Mouse (Mus musculus) left cerebral cortex, postnatal 10 days (tissue): Measurements from ENCODE around the gene Cep104. TPM values are rescaled to one million over a fixed set of nuclear protein-coding genes. Genes with fewer than 3 reads are reported as not detected.

Experiments
- DNase-seq, 2 experiments: peaks; one replicate each; pipeline ENCODE4 v3.0.0; 2021 to 2022; ENCODE audit warnings: low spot score in 2 of 2, mixed read lengths in 1 of 2; ENCODE audit errors: extremely low spot score in 1 of 2
- intact Hi-C: fragments of 180-260 bp; cut with DNase I; formaldehyde crosslinking; loops from one replicate; pipeline ENCODE4 v1.15.1; 2025
- total RNA-seq, 2 experiments: library from RNA; stranded (reverse); gene quantifications; 2 replicates each; pipeline ENCODE4 v1.2.3; 2021

Cep104 gene
- total RNA-seq, 2 experiments from 2014 or later = 23.8 to 24.0 TPM

DNA sequence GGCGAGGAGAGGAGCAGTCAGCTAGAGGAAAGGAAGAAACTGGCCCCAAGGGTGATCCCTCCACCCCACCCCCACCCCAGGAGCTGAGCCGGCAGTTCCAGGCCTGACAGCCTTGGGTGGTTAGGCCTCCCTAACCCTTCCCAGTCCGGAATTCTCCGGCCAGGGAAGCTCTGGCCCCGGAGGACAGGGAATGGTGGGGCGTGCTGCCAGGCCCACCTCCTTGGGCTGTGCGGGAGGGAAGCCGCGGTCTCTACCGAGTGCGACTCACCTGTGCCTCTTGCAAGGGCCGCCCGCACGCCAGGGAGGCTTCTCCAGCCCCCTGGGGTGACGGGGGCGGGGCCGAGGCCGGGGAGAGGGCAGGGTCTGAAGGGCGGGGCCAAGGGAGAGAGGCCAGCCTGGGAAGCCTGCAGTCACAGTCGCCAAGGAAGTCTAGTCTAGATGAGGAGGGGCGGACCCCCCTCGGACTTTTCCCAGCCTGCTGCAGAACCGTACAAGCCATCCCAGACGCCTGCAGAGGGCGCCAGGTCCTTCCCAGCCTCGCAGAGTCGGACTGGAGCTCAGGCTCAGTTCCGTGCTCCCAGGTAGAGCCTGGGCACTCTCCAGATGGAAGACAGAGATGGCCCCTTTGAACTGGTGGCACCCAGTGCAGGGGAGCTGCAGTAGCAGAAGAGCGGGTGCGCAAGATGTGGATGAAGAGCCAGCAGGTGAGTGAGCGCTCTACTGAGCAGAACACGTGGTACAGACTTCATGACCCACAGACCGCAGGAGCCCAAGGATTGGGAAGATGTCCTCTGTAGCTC lies 50.8 kb downstream of the Cep104 start, which contains the start of gene Smim1:
Gene Smim1, minus strand, starts transcription at position 590 of the 800 bp plus-strand sequence.
- DNase-seq = peak in 1 of 2 experiments; percentile 86
- intact Hi-C loops = no loop called here

DNA sequence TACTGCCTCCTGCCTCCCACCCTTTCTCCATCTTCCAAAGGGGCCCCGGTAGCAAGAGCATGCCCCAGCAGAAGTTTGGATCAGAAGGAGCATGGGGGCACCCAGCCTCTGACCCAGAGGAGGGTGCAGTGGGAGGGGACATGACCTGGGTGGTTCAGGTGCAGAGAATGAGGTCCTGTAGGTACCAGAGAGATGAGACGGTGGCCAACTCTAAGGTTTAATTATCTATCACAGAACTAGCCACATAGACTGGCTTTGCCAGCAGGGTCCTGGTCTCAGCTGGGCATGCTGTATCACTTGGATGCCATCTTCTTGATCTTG lies 51.4 kb downstream of the Cep104 start:
- intact Hi-C loops = no loop called here
- DNase-seq = no peak

DNA sequence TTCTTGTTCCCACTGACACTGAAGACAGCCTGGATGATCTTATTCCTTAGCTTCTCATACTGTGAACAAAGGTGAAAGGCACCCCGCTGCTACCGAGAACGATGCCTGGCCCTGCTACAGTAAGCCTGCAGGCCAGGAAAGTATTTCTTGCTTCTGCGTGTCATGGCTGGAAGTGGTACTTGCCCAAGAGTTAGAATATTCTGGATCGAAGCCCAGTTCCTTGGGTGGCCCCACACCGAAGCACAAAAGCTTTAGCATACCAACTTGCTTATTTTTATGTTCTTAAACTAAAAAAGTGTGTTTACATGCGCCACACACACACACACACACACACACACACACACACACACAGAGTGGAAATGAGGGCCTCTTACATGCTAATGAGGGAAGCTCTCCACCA lies 53.1 kb downstream of the Cep104 start:
- intact Hi-C loops = no loop called here
- DNase-seq = no peak

DNA sequence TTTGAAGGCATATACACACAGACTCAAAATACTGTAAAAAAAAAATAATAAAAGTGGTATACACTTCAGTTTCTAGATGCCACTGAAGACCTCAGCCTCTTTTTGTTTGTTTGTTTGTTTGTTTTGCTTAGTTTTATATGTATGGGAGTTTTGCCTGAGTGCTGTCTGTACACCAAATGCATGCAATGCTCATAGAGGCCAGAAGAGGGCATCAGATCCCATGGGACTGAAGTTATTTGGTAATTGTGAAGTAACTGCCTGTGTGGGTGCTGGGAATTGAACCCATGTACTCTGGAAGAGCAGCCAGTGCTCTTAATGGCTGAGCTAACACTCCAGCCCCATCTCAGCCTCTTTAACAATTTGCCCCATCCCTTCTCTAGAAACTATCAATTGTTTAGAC lies 53.7 kb downstream of the Cep104 start:
- no peak for DNase-seq
- intact Hi-C loops = no loop called here

DNA sequence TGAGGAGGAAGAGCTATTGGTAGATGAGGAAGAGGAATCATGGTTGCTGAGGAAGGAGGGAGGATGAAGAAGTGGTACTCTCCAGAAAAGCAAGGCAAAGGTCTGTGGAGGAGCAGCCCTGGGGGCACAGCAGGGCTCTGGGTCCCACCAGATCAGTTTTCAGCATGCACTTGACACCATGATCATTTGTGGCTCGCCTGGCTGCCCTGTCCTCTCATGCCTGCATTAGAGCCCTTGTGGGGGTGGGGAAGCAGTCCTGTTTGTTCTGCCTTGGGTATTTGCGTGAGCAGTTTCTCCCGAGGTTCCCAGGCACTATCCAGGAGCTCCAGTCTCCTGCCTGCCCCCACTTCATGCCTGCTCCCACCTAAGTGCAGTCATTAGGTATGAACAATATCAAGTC lies 62.1 kb downstream of the Cep104 start:
- intact Hi-C loops = no loop called here
- DNase-seq = no peak

DNA sequence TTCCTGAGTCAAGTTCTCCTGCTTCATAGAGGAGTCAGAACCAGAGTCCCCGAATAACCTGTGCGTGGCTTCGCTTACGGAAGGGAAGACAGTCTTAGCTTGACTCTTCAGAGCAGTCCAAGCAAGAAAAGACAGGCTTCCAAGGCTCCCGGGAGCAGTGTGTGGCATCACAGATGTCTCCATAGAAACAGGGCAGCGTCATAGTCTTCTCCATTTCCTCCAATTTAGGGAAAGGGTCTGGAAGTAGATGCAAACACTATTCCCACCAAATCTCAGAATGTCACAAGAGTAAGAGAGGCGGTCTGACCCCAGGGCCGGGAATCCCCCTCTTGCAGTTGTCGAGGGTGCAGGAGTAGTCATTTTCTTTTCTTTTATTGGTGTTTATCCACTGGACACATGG lies 67.6 kb downstream of the Cep104 start, which contains the start of gene Ccdc27:
Gene Ccdc27, minus strand, starts transcription at position 101 of the 400 bp plus-strand sequence.
- intact Hi-C loops = no loop called here
- no peak for DNase-seq

DNA sequence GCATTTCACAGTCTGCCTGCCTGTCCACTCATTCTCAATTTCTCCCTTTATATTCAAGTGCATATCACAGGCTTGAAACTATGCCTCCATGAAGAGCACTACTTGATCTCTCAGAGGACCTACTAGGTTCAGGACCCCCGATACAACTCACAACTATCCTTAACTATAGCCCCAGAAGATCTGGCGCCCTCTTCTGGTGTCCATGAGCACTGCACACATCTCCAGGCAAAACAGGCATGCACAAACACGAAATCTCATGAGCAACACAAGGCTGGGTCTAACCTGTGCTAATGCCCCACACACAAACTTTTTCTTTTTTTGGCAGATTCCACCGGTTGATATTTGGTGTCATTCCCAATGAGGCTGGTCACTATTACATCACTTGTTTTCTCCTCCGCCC lies 70.8 kb downstream of the Cep104 start:
- intact Hi-C loops = no loop called here
- DNase-seq = no peak

DNA sequence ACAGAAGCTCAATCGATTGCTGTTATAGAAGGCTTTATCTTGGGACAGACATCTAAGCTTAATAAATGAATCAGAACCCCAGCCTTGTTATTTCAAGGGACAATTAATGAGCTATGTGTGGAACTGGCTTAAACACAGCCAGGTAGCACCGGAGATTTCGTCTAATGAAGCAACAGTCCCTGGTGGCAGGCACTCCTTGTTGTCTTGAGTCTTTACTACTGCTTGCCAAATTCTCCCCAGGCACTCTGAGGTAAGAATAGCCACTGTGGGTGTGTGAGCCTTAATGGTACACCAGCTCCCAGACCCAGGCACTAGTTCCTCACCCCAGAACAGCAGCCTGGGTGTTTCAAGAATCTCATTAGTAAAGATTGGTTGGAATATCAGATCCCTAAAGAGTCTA lies 76.4 kb downstream of the Cep104 start:
- intact Hi-C loops = no loop called here
- no peak for DNase-seq

DNA sequence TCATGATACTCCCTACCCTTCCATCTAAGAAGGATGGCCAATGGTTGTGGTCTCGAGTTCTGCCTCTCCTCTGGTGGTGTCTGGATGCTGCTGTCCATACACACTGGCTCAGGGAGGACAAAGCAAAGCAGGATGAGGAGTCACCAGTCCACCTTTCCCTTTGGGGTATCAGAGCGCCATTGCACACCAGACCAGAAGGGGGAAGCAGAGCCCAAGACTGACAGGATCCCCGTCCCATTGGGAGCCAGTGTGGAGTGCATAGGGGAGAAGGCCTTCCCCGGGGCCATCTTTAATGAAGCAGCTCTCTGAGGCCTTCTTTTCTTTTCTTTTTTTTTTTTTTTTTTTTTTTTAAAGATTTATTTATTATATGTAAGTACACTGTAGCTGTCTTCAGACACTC lies 78.1 kb downstream of the Cep104 start:
- no peak for DNase-seq
- intact Hi-C loops = no loop called here

DNA sequence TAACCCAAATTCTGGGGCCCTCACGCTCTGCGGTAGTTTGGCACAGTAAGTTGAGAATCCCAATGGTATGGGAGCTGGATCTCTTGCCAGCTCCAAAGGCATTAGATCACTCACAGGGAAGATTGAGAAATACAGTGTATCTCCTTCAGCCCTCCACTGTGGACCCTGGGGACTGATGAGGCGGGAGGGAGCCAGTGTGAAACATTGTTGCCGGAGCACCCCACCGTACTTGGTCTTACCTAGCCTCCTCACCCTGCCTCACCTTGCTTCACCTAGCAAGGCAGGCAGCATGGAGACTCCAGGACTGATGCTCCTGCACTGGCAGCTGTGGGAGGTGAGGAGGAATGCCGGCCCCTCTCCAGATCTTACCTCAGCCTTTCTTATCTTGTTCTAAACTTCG lies 80.5 kb downstream of the Cep104 start:
- DNase-seq = no peak
- intact Hi-C loops = no loop called here

DNA sequence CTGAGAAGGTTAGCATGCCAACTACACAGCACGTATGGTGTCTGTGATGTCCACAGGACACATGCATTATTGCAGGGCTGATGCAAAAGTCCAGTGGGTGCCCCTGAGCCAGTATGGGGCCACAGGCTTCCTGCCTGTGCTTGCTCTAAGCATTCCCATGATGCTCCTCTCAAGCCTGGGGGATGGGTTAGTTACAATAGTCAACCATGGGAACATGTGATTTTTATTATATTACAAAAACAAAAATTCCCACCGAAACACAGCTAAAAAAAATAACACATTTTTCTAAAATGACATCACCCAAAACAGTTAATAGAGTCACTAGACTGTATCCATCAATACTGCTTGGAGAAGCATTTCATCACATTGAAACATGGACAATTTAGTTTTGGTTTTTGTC lies 81.1 kb downstream of the Cep104 start:
- no peak for DNase-seq
- intact Hi-C loops = no loop called here

DNA sequence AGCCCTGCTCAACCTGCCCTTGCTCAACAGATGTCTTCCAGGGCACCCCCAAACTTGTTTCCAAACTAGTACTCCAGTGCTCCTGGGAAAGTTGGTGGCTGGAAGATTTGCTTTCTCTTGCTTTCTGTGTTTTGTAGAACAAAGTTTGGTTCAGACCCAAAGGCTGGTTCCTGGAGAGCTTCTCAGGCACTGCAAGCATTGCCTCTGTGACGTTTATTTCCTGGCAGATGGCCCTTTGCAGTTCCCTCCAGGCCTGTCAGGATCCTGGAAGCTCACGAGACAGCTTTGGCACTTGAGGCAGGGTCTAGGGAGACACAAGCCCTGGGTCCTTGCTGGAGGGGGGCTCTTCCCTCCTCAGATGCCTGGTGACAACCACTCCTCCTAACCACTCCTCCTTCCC lies 81.7 kb downstream of the Cep104 start:
- intact Hi-C loops = no loop called here
- no peak for DNase-seq

DNA sequence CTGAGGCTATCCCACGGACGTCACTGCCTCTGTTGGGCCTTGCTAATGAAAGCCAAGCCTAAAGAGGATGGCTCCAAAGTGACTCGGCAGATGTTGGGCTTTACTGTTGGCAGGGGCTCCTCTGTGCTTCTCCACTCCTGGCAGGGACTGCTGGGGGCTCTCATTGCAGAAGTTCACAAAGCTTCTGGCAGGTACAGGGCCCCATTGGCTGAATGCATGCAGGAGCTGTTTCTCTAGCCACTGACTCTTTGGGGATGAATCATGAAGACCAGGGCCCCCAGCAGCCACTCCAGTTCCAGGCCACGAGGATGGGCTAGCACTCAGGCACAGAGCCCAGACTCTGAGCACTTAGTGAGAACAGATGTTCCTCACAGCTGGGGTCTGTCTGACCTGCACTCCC lies 82.7 kb downstream of the Cep104 start:
- no peak for DNase-seq

More for the DNA sequence above, 82.7 kb downstream of the Cep104 start:
- intact Hi-C loops = no loop called here

Other genes starting within 250 kb of the Cep104 start
- gene A430005L14Rik, start 18.0 kb upstream of the Cep104 start, total RNA-seq = 10 to 100 TPM; 15.9 to 18.5 TPM
- gene Dffb, start 68 bp upstream of the Cep104 start, total RNA-seq = 10 to 100 TPM; 12.1 to 13.8 TPM
- 10 to 100 TPM; 54.8 to 58.4 TPM for gene Lrrc47, start 36.5 kb downstream of the Cep104 start, total RNA-seq
- gene Smim1, start 51.0 kb downstream of the Cep104 start, total RNA-seq = 1 to 10 TPM; 2.4 to 2.8 TPM
- gene Ccdc27, start 67.5 kb downstream of the Cep104 start, total RNA-seq = under 1 TPM; 0.43 to 0.65 TPM
- 1 to 10 TPM; 1.0 to 1.6 TPM for gene Trp73, start 165.0 kb downstream of the Cep104 start, total RNA-seq
- gene Wrap73, start 167.2 kb downstream of the Cep104 start, total RNA-seq = 10 to 100 TPM; 24.4 to 25.1 TPM
- 100 to 1,000 TPM; 136 to 140 TPM for gene Tprgl, start 185.5 kb downstream of the Cep104 start, total RNA-seq
- 10 to 100 TPM in 1 of 2 experiments, 1 to 10 TPM in 1; 9.2 to 16.3 TPM for gene Megf6, start 195.5 kb downstream of the Cep104 start, total RNA-seq